Mouse (Mus musculus) heart, embryonic 14.5 days (tissue): ENCODE data around the gene Mydgf. TPM values are rescaled to one million over a fixed set of nuclear protein-coding genes. Genes with fewer than 3 reads are reported as not detected.

Source experiments
- microRNA-seq: library from miRNA; unstranded; fragments of <30 nt; microRNA quantifications from one replicate; pipeline ENCODE4, GENCODE M21; 2016
- polyA plus RNA-seq: library from polyadenylated mRNA; unstranded; fragments of >200 nt; fragmentation: Nextera tagmentation; extraction: Ambion mirVana; gene quantifications from 2 replicates; pipeline ENCODE4 v1.2.1, GENCODE M21; 2014

Mydgf gene
- polyA plus RNA-seq, 1 experiment from 2014 or later = 81.1 TPM

Small RNA genes lying within 50 kb of the gene (microRNA-seq; reads per million reads assigned to microRNA genes)
- not detected for gene Gm44397

Other genes starting within 250 kb of the Mydgf start
- 4.5 and 5.1 TPM in 2 replicates for gene Zfp119b, start 234.4 kb downstream of the Mydgf start, polyA plus RNA-seq
- 1.0 and 1.3 TPM in 2 replicates for gene Ebi3, start 231.3 kb downstream of the Mydgf start, polyA plus RNA-seq
- gene Yju2, start 224.8 kb downstream of the Mydgf start, polyA plus RNA-seq = 8.9 and 13.5 TPM in 2 replicates
- 7.1 and 7.3 TPM in 2 replicates for gene Shd, start 213.5 kb downstream of the Mydgf start, polyA plus RNA-seq
- gene Fsd1, start 197.4 kb downstream of the Mydgf start, polyA plus RNA-seq = 1.6 and 1.8 TPM in 2 replicates
- 15.9 and 16.6 TPM in 2 replicates for gene Stap2, start 178.3 kb downstream of the Mydgf start, polyA plus RNA-seq
- 73.9 and 84.4 TPM in 2 replicates for gene Mpnd, start 178.2 kb downstream of the Mydgf start, polyA plus RNA-seq
- 63.6 and 70.5 TPM in 2 replicates for gene Sh3gl1, start 147.3 kb downstream of the Mydgf start, polyA plus RNA-seq
- gene Chaf1a, start 143.5 kb downstream of the Mydgf start, polyA plus RNA-seq = 9.0 and 9.2 TPM in 2 replicates
- 41.3 and 42.5 TPM in 2 replicates for gene Ubxn6, start 108.9 kb downstream of the Mydgf start, polyA plus RNA-seq
- gene Hdgfl2, start 104.3 kb downstream of the Mydgf start, polyA plus RNA-seq = 56.5 and 57.5 TPM in 2 replicates
- 0.15 and 0.19 TPM in 2 replicates for gene Plin4, start 74.1 kb downstream of the Mydgf start, polyA plus RNA-seq
- 0.88 and 1.1 TPM in 2 replicates for gene Plin5, start 66.3 kb downstream of the Mydgf start, polyA plus RNA-seq
- 0.32 and 0.42 TPM in 2 replicates for gene Lrg1, start 61.9 kb downstream of the Mydgf start, polyA plus RNA-seq
- 0.55 and 0.85 TPM in 2 replicates for gene Sema6b, start 43.6 kb downstream of the Mydgf start, polyA plus RNA-seq
- gene Tnfaip8l1, start 21.4 kb downstream of the Mydgf start, polyA plus RNA-seq = 8.9 and 9.4 TPM in 2 replicates
- gene Dpp9, start 35.0 kb upstream of the Mydgf start, polyA plus RNA-seq = 18.9 and 19.5 TPM in 2 replicates
- 23.6 and 25.9 TPM in 2 replicates for gene Fem1a, start 72.9 kb upstream of the Mydgf start, polyA plus RNA-seq
- gene Ticam1, start 92.9 kb upstream of the Mydgf start, polyA plus RNA-seq = 9.2 and 9.3 TPM in 2 replicates
- gene Plin3, start 109.0 kb upstream of the Mydgf start, polyA plus RNA-seq = 66.4 and 70.9 TPM in 2 replicates
- gene Arrdc5, start 116.4 kb upstream of the Mydgf start, polyA plus RNA-seq = not detected in 2 replicates
- 42.8 and 44.6 TPM in 2 replicates for gene Uhrf1, start 119.4 kb upstream of the Mydgf start, polyA plus RNA-seq
- gene Kdm4b, start 142.1 kb upstream of the Mydgf start, polyA plus RNA-seq = 24.1 and 24.4 TPM in 2 replicates